Mouse (Mus musculus) mesoderm, embryonic 11.5 days (tissue): Measurements from ENCODE around the gene Prdx2.

Experiments used
- DNase-seq: peaks from one replicate; pipeline ENCODE4 v3.0.0-alpha.2; 2012; ENCODE audit warnings: low read depth, low spot score

The Prdx2 gene

DNA sequence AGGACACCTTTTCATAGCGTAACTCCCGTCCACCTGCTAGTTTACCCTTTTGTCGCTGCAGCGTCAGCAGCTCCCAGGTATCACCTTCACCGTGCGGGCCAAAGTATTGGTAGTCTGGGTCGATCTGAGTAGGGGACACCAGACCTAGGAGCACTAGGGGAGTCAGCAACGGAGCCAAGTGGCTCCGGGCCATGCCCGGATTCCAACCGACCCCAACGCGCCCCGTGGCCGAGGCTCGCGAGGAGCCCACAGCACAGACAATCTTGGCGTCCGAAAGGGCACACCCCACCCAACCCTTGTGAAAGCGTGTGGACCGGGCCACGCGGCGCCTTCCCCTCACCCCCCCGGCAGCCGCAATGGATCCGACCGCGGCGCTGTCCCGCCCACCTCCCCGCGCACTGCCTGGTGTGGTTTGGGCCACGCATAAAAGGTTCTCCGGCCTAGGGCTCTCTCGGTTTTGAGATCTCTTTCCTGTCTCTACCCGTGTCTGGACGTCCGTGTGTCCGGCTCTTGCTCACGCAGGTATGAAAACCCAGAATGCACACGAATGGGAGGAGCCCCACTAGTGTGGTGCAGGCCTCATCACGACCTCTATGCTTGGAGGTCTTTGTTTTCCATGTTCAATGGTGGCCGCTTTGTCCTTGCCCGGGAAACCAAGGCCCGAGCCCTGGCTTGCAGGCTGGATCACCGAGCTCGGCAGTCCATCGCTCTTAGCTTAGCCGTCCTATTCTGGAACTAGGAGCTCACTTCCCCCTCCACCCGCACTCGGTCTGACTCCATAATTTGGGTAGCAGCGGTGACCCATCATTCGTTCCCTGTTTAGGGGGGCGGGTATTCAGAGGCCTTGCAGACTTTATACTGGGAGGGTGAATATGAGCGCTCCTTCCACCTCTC lies at the start of gene Prdx2, which contains the start of the genes Gm49661 and Rnaseh2a:
TSS of gene Prdx2 (plus strand) at position 347 of the 894 bp plus-strand sequence.
TSS of gene Gm49661 (minus strand) at position 193 of the 894 bp plus-strand sequence.
TSS of gene Rnaseh2a (minus strand) at position 527 of the 894 bp plus-strand sequence.
- peak; percentile 77 for DNase-seq

DNA sequence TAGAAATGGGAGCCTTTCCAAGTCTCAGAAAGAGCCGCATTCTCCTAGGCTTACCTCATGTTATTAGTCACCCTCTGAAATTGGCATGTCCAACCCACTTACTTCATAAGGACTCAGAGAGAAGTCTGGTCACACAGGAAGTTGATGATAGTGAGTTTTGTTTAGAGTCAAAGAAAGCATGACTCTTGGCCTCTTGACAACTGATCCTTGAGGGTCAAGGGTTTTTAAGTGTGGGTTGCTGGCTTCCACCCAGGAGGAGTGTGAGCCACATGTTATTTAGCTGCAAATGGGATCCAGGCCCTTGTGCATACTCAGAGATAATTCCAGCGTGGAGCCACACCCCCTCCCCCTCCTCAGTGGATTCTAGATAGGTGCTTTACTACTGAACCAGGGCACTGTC lies 47.8 kb upstream of the Prdx2 start:
- no peak for DNase-seq

DNA sequence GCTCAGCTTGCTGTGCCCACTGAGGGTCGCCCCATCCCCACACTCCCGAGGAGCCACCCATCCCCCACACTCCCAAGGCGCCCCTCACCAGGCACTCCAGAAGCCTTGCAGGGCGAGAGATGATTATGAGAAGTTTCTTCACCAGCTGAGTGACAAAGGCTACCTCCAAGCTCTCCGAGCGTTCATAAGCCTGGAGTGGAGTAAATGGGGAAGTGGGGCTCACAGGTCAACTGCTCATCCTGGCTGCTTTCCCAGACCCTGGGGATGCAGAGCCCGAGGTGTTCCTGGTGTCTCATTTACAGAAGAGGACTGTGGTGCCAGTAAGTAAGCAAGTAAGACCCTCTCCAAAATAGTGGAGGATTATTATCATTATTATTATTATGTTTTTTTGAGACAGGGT lies 43.8 kb upstream of the Prdx2 start:
- no peak for DNase-seq

DNA sequence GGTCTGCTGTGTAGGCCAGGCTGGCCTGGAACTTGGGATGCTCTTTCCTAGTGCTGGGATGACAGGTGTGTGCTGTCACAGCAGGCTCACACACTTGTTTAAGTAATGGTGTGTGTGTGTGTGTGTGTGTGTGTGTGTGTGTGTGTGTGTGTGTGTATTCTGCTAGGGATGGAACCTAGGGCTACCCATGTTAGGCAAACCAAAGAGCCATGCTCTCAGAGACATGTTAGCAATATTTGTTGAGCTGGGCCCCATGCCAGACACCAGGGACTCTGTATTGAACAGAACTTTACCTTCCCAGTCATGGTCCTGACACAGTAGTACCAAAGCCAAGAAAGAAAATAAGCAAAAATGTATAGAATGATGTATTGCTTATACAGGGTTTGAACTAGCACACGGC lies 41.9 kb upstream of the Prdx2 start:
- DNase-seq = no peak

DNA sequence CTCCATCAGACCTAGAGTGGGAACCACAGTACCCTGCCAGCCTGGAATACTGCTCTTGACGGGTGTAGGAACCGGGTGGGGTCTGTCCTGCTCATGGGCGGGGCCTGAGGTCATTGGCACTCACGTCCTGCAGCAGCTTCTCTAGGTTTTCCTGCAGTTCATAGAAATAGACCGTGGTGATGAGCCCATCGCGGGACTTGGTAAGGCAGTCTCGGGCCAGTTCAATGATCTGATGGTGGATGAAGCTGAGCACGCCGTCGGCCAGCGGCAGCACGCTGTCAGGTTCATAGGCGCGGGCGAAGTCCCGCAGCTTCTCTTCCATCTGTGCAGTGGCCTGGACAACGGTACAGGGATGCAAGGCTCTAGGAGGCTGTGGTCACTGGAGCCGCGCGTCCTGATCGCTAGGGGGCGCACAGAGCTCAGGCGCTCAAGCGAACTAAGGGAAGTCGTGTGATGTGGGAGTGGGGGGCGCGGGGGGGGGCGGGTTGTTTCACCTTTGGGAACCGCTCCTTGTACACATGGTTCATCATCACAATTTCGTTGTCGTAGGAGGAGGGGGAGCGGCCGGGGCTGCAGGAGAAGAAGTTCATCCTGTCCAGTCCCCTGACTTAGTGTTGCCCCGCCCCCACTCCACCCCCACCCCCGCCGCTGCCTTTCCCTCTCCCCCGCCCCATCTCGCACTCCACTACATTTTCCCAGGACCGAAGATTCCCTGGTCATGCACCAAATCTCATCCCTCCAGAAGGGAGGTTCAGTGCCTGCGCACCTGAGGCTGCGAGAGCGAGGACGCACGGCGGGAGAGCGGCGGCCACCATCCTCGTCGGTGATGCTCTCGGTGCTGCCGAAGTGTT lies 40.7 kb upstream of the Prdx2 start:
- peak; percentile 83 for DNase-seq

DNA sequence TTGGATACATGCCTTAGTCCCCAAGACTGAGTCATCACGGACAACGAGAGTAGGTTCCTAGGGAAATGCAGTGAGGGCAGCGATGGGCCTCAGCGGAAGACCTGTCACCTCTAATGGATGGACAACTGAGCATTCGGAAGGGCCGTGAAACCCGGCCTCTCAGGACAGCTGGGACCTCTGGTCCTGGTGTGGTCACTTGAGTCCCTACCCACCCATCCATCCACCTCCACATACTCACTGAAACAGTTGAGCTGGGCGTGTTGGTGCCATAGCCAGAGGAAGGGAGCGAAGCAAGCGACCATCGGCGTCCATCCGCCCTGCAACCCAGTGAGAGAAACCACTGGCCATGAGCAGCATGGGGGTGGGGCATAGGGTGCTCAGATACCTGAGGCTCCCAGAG lies 38.8 kb upstream of the Prdx2 start:
- no peak for DNase-seq

DNA sequence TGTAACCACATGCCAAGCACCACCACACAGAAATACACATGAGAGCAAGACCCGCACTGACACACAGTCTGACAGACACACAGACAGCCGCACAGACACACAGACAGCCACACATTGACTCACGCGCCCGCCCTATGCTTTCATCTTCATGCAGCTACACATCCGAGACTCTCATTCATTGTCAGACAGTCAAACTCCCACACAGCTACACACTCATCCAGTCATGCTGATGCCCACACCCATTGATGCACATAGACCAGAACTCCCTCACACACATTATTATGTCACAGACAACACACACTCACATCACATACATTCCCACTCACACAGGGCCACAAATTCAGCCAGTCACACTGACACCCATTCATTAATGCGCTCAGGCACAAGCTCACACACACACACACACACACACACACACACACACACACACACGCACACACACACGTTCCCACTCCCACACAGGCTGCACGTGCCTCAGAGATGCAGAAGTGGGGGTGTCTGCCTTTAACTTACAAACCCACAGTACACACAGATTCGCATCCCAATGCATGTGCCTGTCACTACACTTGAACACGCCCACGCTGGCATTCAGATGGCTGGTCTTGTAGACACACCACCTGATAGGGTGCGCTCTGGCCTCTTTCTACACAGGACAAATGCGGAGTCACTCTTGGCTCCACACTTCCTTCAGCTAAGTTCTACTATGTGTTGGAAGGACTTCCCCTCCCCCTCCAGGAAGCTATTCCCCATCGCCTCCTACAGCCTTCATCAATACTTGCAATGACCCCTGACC lies 35.4 kb upstream of the Prdx2 start:
- no peak for DNase-seq

DNA sequence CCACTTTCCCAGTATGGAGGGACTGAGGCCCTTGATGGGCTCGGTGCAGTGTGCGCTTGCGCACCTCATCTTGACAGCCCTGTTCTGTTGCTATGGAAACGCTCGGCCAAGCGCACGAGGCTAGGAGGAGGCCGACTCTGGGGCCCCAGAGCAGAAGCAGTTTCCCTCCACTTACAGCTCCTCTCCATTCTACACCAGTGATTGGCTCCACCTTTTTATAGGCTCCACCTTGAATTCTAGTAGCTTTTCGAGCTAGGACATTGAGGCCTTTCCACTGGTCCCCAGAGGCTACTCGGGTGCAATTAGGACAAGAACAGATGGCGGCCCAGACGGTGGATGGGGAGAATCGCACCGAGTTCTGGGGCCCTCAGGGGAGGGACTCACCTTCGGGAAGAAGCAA lies 34.5 kb upstream of the Prdx2 start:
- peak; percentile 86 for DNase-seq

DNA sequence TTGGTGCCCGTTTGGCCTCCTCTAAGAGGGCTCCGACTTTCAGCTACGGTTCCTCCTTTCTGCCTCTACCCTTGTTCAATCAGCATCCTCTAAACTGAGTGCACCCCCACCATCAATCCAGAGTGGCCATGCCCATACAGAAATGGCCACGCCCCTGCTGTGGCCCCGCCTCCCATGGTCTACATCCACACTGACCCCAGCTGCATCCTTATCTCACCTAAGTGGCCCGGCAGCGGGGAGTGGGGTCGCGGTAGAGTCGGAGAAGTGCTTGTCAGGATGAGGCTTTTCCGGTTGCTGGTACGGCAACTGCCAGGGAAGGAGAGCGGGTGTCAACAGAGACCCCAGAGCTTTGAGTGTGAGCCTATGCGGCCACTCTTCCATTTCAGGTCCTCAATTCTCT lies 33.9 kb upstream of the Prdx2 start:
- DNase-seq = no peak

DNA sequence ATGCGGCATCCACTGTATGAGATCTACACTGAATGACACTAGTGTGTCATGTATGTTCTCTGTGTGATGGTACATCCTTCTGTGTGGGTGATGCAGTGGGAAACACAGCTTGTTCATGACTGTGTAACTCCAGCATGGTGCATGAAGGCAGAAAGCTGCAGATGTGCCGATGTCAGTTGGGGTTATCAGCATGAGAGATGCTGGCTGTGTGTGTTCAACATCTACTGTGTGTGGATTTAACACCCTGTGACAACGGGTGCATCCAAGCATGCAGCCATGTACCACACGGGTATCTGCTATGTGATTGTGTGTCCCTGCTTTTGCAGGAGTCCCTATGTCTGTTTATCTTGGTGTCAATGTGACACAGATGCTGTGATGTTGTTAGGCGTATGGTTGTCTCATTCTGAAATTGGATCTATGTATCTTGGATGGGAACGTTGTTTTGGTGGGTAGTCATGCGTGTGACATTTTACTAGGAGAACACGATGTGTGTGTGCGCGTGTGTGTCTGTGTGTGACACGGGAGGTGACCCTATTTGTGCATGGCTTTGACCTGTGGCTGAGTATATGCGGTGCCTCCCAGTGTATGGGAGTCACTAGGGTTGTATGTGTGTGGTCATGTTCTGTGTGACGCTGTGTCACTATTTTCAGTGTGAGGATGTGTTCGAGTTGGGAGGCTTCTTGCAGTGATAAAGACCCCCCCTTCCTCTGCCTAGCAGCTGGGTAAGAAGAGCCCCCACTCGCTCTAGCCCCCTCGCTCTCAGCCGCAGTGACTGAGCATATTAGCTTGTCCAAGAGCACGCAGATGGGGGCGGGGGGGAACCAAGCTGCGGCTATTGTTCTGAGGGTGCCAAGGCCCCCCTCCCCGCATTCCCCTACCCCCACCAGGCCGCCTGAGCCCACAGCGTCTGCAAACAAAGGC lies 33.1 kb upstream of the Prdx2 start:
- no peak for DNase-seq

DNA sequence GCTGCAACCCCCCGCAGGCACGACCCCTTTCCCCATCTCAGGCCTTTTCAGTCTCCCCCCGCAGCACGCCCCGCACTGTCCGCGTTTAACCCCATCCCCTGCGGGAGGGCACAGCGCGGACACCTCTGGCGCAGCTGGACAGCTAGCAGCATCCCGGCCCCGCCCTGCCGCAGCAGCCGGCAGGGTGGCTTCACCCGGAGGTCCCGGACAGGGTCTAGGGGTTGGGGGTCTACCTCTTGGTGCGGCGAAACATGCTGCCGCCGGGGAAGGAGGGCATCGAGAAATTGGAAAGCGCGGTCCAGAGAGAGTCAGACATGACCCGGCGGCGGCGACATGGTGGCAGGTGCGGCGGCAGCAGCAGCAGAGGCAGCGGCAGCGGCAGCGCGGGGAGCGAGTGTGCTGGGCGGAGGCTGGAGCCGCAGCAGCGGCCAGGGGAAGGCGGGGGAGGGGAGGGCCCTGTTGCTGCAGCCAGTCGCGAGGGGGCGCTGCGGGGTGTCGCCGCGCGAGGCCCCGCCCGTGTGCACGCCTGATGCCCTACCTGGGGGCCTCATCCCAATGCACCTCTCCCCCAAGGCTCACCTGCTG lies 32.3 kb upstream of the Prdx2 start, which contains the start of gene Mast1:
TSS of gene Mast1 (minus strand) at position 398 of the 585 bp plus-strand sequence.
- peak; percentile 73 for DNase-seq

DNA sequence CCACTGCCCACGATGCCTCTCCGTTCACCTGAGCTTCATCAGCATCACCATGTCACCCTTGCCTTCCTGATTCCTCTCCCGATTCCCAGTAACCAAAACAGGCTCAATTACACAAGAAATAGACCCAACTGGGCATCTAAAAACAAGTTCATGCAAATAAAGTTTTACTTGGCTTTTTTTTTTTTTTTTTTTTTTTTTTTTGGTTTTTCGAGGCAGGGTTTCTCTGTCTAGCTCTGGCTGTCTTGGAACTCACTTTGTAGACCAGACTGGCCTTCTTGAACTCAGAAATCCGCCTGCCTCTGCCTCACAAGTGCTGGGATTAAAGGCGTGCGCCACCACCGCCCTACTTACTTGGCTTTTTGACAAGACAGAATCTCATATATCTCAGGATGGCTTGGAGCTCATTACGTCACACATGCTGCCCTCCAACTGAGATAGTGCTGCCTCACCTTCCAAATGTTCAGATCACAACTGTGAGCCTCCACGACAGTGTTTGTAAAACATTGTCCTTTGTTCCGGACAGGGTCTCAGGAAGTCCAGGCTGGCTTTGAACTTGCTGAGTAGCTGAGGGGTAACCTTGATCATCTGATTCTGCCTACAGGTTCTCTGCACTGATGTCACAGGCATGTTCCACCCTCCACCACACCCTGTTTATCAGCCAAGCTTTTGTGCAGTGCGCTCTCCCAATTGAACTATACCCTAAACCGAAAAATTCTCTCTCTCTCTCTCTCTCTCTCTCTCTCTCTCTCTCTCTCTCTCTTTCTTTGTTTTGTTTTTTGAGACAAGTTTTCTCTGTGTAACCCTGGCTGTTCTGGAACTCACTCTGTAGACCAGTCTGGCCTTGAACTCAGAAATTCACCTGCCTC lies 31.5 kb upstream of the Prdx2 start:
- DNase-seq = no peak

DNA sequence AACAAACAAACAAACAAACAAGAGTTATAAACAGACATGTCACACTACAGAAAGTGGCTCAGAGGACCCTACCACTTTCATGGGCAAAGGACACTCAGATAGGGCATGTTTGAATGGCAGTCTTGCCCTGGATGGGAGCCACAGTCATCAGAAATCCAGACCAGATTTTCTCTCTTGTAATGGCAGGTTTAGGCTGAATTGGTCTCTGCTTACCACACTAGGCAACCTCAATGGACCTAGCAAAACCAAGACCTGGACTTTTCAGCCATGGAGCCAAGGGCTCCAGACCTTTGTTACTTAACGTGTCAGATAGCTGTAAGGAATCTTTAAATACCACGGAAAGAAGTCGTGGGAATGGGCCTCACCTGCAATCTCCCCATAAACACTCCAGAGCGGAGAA lies 25.7 kb upstream of the Prdx2 start:
- DNase-seq = no peak

DNA sequence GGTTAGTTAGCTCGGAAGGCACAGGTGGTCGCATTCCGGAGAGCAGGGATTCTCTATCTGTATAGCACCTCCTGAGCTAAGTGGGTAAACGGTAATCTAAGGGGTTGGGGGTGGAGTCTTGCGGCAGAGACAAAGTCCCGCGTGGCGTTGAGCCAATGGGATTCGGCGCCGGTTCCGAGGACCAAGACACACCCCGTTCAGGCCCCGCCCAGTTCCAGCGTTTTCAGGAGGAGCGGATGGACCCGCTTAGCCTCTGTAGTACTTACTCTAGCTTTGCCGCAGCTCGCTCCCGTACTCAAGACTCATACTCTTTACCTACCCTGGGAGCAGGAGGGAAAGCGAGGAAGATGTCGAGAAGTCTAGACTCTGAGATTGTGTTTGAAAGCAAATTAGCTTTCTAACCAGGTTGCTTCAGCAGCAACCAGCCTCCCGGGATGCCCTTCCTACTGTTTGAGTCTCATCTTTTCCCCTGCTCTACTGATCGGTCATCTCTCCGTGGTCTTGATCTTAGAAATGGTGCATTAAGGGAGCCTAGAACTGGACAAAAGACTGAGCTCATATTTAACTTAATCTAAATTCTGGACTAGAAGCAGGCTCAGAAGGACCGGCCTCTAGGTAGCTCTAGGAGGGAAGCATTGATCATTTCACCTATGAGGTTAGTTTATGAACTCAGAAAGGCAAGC lies 24.8 kb upstream of the Prdx2 start:
- peak; percentile 68 for DNase-seq

DNA sequence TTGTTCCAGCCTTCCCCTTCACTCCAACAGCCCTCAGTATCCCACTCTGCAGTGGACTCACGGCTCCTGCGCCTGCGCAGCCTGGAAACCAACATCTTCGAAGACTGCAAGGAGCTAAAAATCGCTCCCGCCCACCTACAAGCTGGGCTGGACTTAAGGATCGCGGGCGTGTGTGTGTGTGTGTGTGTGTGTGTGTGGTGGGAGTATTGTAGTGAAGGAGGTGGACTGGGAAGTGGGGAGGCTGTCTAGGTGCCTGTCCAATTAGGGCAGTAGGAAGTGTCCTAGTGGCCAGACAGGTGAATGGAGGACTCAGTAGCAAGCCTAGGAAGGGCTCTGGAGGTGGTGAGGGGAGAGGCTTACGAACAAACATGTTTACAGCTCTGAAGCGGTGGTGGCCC lies 24.2 kb upstream of the Prdx2 start:
- DNase-seq = no peak

DNA sequence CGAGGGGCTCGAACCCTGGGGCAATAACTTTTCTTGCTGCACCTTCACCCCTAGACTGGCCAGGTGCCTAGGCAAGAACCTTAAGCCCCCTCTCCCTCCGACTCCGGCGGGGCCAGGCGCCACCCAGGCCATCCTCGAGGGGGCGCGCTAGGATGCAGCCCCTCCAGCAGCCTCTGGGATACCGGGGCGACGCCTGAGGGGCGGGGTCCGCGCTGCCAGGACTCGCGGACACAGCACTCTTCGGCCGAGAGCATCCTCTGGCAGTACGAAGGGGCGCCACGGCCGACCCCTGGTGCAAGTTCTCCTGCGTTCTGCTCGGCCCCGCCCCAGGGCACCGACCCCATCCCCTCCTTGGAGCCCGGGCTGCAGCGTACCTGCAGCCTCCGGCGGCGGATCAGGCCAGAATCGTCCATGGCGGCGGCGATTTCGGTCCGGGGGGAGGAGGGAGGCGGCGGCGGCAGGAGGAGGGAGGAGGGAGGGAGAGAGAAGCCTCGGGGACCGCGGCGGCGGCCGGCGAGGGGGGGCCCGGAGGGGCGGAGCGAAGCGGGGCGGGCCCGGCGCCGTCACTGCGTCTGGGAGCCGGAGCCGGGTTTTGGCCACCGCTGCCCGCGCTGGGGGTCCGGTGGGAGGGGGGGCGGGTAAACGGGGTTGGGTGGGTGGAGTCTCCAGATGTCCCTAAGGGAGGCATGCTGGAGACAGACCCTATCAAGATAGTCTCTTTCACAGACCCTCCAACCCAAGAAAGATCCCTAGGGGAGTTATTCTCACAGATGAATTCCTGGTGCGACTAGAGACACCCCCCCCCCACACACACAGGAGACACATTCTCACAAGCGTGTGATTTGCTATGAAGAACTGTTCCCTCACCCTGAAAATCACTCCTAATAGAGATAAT lies 23.5 kb upstream of the Prdx2 start:
- DNase-seq = no peak

DNA sequence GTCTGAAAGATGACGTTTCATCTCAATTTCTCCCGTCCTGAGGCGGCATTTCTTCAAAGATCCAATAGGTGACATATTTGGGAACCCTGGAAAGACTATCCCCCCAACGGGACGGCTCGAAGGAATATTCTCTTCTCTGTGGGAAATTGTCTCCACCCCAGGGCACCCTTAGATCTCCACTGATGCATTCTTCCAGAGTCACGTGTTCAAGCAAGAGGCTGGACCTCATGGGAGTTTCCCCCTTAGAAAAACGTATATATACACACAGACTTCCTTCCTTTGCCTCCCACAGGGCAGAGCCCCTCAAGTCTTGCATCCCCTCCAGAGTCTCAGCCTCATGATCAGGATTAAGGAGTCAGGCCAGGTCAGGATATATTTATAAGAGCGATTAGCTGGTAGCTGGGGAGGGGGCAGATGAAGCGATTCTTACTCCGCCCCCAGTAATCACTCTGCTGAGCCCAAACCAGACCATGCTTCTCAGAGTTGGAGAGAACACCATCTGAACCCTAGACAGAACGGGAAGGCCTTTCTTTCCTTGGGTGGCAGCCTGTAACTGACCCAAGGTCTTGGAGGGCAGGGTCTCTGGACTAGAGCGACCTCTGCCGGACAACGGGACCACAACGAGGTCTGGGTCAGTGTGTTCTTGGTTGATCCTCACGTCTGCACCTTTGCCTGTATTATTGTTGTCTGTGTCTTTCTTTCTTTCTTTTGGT lies 22.7 kb upstream of the Prdx2 start, which contains the start of gene Rtbdn:
TSS of gene Rtbdn (plus strand) at position 464 of the 713 bp plus-strand sequence.
- DNase-seq = no peak
